Mouse (Mus musculus) hindbrain, embryonic 13.5 days (tissue): Measurements from ENCODE around the gene Plekhg5. TPM values are rescaled to one million over a fixed set of nuclear protein-coding genes. Genes with fewer than 3 reads are reported as not detected.

Source experiments
- ATAC-seq: fragments of 200-750 bp; cut with Nextera tagmentation; 2 replicates; pipeline ENCODE4 v1.8.0; 2017; ENCODE audit warnings: moderate TSS enrichment; ENCODE audit not compliant: low FRiP score
- H3K27ac ChIP-seq: fragments of 300-500 bp; sonication (generic); 2 replicates; pipeline ENCODE4 v1.5.1; 2015; ENCODE audit warnings: inconsistent platforms, mild to moderate bottlenecking, moderate library complexity
- H3K27me3 ChIP-seq: fragments of 300-500 bp; sonication (generic); 2 replicates; pipeline ENCODE4 v1.6.1; 2015; ENCODE audit warnings: mild to moderate bottlenecking, inconsistent platforms
- H3K36me3 ChIP-seq: fragments of 300-500 bp; sonication (generic); 2 replicates; pipeline ENCODE4 v1.6.1; 2015; ENCODE audit warnings: mild to moderate bottlenecking, inconsistent platforms
- H3K4me1 ChIP-seq: fragments of 300-500 bp; sonication (generic); replicated peaks from 2 replicates; pipeline ENCODE4 v1.6.1; 2015; ENCODE audit warnings: inconsistent platforms
- H3K4me2 ChIP-seq: fragments of 300-500 bp; sonication (generic); 2 replicates; pipeline ENCODE4 v1.6.1; 2015; ENCODE audit warnings: inconsistent platforms, mild to moderate bottlenecking, moderate library complexity
- H3K4me3 ChIP-seq: fragments of 300-500 bp; sonication (generic); 2 replicates; pipeline ENCODE4 v1.5.1; 2015; ENCODE audit warnings: mild to moderate bottlenecking, inconsistent platforms
- H3K9ac ChIP-seq: fragments of 300-500 bp; sonication (generic); 2 replicates; pipeline ENCODE4 v1.6.1; 2015; ENCODE audit warnings: mild to moderate bottlenecking, inconsistent platforms
- H3K9me3 ChIP-seq: fragments of 300-500 bp; sonication (generic); 2 replicates; pipeline ENCODE4 v1.6.1; 2016; ENCODE audit warnings: inconsistent platforms
- WGBS: fragments of 180-500 bp; shearing (Covaris S2); methylation state at CpG from one replicate; pipeline ENCODE4 v1.1.7; 2015; 5-methylcytosine and 5-hydroxymethylcytosine counted together
- polyA plus RNA-seq: library from polyadenylated mRNA; unstranded; fragments of >200 nt; fragmentation: Nextera tagmentation; extraction: Ambion mirVana; gene quantifications from 2 replicates; pipeline ENCODE4 v1.2.1, GENCODE M21; 2015

Gene Plekhg5
- polyA plus RNA-seq, 1 experiment from 2014 or later, result 10.2 TPM

DNA sequence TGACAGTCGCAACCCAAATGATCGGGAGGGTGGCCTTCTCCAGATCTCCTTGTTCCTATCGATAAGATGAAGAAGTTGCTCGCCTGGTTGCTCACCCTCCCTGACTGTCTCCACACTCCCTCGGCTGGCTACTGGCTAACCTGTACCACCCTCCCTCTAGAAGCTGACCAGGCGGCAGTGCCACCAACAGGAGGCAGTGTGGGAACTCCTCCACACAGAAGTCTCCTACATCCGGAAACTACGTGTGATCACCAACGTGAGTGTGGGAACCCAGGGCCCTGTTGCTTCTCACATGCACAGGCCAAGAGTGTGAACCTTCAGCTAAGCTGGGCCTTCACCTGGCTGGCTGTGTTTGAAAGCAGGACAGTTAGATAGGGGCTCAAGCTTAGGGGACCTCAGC lies 34.4 kb downstream of the Plekhg5 start:
- no peak for ATAC-seq
- H3K9me3 ChIP-seq, result no peaks in the 10 kb centered on the region
- peaks cover 34% of the 10 kb centered on the region for H3K36me3 ChIP-seq
- H3K27me3 ChIP-seq, result peaks cover 15% of the 10 kb centered on the region
- no peak overlapping the region for H3K27ac ChIP-seq
- no peak overlapping the region for H3K9ac ChIP-seq
- H3K4me3 ChIP-seq, result no peak overlapping the region
- peak overlapping the region; percentile 64; the same call in 1 of the 2 replicates for H3K4me2 ChIP-seq
- WGBS, result 58% methylated on average over 9 of the region's 9 CpGs
- H3K4me1 ChIP-seq, result peaks cover 22% of the 10 kb centered on the region

GRCm38 (mm10) chr4:152107493-152107892 lies 35.2 kb downstream of the Plekhg5 start:
- Histone ChIP-seq H3K27ac (peak overlapping the region; percentile 75), H3K9me3 (no peaks in the 10 kb centered on the region), H3K4me3 (peak overlapping the region; percentile 36), H3K4me2 (peak overlapping the region; percentile 64), H3K27me3 (peaks cover 21% of the 10 kb centered on the region), H3K4me1 (peaks cover 22% of the 10 kb centered on the region), H3K36me3 (peaks cover 40% of the 10 kb centered on the region), H3K9ac (peak overlapping the region; percentile 60)
- peak; percentile 47 for ATAC-seq
- 2% methylated on average over 24 of the region's 24 CpGs for WGBS

DNA sequence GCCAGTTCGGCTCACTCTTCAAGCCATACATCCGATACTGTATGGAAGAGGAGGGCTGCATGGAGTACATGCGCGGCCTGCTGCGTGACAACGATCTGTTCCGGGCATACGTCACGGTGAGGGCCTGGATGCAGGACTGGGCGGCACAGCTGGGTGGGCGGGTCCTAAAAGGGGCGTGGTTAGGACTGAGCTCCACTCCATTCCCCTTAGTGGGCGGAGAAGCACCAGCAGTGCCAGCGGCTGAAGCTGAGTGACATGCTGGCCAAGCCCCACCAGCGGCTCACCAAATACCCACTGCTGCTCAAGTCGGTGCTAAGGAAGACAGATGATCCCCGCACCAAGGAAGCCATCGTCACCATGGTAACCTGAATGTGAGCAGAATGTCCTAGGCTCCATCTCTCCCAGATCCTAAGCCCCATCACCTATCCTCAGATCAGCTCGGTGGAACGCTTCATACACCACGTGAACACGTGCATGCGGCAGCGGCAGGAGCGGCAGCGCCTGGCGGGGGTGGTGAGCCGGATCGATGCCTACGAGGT lies 35.7 kb downstream of the Plekhg5 start:
- WGBS, result 5% methylated on average over 30 of the region's 30 CpGs
- peak overlapping the region; percentile 75 for H3K27ac ChIP-seq
- H3K4me1 ChIP-seq, result peaks cover 22% of the 10 kb centered on the region
- no peaks in the 10 kb centered on the region for H3K9me3 ChIP-seq
- H3K9ac ChIP-seq, result peak overlapping the region; percentile 60
- ATAC-seq, result peak; percentile 95
- H3K4me2 ChIP-seq, result peak overlapping the region; percentile 64
- peaks cover 36% of the 10 kb centered on the region for H3K36me3 ChIP-seq
- H3K27me3 ChIP-seq, result peaks cover 23% of the 10 kb centered on the region
- H3K4me3 ChIP-seq, result peak overlapping the region; percentile 36

- ATAC-seq, result no peak
- H3K4me2 ChIP-seq, result peak overlapping the region; percentile 64
- H3K4me3 ChIP-seq, result peak overlapping the region; percentile 36
- H3K27ac ChIP-seq, result peak overlapping the region; percentile 75
- WGBS, result 65% methylated on average over 5 of the region's 5 CpGs
- no peaks in the 10 kb centered on the region for H3K9me3 ChIP-seq
- peaks cover 36% of the 10 kb centered on the region for H3K36me3 ChIP-seq
- H3K27me3 ChIP-seq, result peaks cover 28% of the 10 kb centered on the region
- peak overlapping the region; percentile 55 for H3K9ac ChIP-seq
- peaks cover 22% of the 10 kb centered on the region for H3K4me1 ChIP-seq
Observed at GRCm38 (mm10) chr4:152108673-152109072, 36.4 kb downstream of the Plekhg5 start.

GRCm38 (mm10) chr4:152109509-152109908 lies 37.2 kb downstream of the Plekhg5 start:
- Histone ChIP-seq H3K27me3 (peaks cover 34% of the 10 kb centered on the region), H3K9me3 (no peaks in the 10 kb centered on the region), H3K36me3 (peaks cover 36% of the 10 kb centered on the region), H3K27ac (no peak overlapping the region), H3K4me3 (no peak overlapping the region), H3K9ac (no peak overlapping the region), H3K4me1 (peaks cover 22% of the 10 kb centered on the region), H3K4me2 (no peak overlapping the region)
- no peak for ATAC-seq
- 92% methylated on average over 3 of the region's 3 CpGs for WGBS

- no peak overlapping the region for H3K4me3 ChIP-seq
- 90% methylated on average over 4 of the region's 4 CpGs for WGBS
Observed at GRCm38 (mm10) chr4:152110689-152111088, 38.4 kb downstream of the Plekhg5 start.

DNA sequence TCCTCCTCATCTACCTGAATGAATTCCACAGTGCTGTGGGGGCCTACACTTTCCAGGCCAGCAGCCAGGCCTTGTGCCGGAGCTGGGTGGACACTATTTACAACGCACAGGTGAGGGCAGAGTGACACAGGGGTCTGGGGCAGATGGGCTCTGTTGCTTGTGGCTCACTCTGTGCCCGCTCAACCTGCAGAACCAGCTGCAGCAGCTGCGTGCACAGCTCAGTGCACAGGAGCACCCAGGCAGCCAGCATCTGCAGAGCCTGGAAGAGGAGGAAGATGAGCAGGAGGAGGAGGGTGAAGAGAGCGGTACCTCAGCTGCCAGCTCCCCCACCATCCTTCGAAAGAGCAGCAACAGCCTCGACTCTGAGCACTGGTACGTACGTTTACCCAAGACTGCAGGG lies 40.0 kb downstream of the Plekhg5 start:
- no peak overlapping the region for H3K27ac ChIP-seq
- no peak overlapping the region for H3K4me2 ChIP-seq
- peaks cover 53% of the 10 kb centered on the region for H3K27me3 ChIP-seq
- no peak for ATAC-seq
- peaks cover 33% of the 10 kb centered on the region for H3K36me3 ChIP-seq
- H3K4me1 ChIP-seq, result peaks cover 37% of the 10 kb centered on the region
- no peak overlapping the region for H3K4me3 ChIP-seq
- 85% methylated on average over 9 of the region's 9 CpGs for WGBS
- no peaks in the 10 kb centered on the region for H3K9me3 ChIP-seq
- H3K9ac ChIP-seq, result no peak overlapping the region

More at GRCm38 (mm10) chr4:152110689-152111088, 38.4 kb downstream of the Plekhg5 start:
- Histone ChIP-seq H3K9ac (no peak overlapping the region), H3K27ac (no peak overlapping the region), H3K9me3 (no peaks in the 10 kb centered on the region), H3K4me1 (peaks cover 28% of the 10 kb centered on the region), H3K4me2 (no peak overlapping the region), H3K36me3 (peaks cover 41% of the 10 kb centered on the region), H3K27me3 (peaks cover 44% of the 10 kb centered on the region)
- no peak for ATAC-seq

- ATAC-seq, result no peak
- no peak overlapping the region for H3K4me2 ChIP-seq
- H3K4me3 ChIP-seq, result no peak overlapping the region
- H3K27ac ChIP-seq, result no peak overlapping the region
- peaks cover 33% of the 10 kb centered on the region for H3K36me3 ChIP-seq
- H3K9me3 ChIP-seq, result no peaks in the 10 kb centered on the region
- peaks cover 19% of the 10 kb centered on the region for H3K4me1 ChIP-seq
- H3K9ac ChIP-seq, result no peak overlapping the region
- peaks cover 70% of the 10 kb centered on the region for H3K27me3 ChIP-seq
- WGBS, result 51% methylated on average over 16 of the region's 16 CpGs
Observed at GRCm38 (mm10) chr4:152114080-152114479, 41.8 kb downstream of the Plekhg5 start.

GRCm38 (mm10) chr4:152115921-152116612 lies 43.8 kb downstream of the Plekhg5 start, which contains the start of gene Tnfrsf25:
TSS of gene Tnfrsf25 (plus strand) at chr4:152115934.
- Histone ChIP-seq H3K36me3 (peaks cover 26% of the 10 kb centered on the region), H3K27me3 (peaks cover 87% of the 10 kb centered on the region), H3K9ac (peak within 1 kb of the TSS; percentile 51; the same call in 1 of the 2 replicates), H3K4me3 (peak within 1 kb of the TSS; percentile 3; the same call in 1 of the 2 replicates), H3K4me2 (peak within 1 kb of the TSS; percentile 26), H3K27ac (no peak within 1 kb of the TSS), H3K4me1 (peaks cover 37% of the 10 kb centered on the region), H3K9me3 (no peaks in the 10 kb centered on the region)
- no peak for ATAC-seq
- 1% methylated on average over 30 of the region's 30 CpGs for WGBS

GRCm38 (mm10) chr4:152117538-152117937 lies 45.2 kb downstream of the Plekhg5 start:
- Histone ChIP-seq H3K9ac (no peak overlapping the region), H3K4me2 (no peak overlapping the region), H3K36me3 (peaks cover 19% of the 10 kb centered on the region), H3K9me3 (no peaks in the 10 kb centered on the region), H3K4me1 (peaks cover 41% of the 10 kb centered on the region), H3K27me3 (peaks cover 95% of the 10 kb centered on the region), H3K4me3 (no peak overlapping the region), H3K27ac (no peak overlapping the region)
- ATAC-seq, result no peak
- WGBS, result 69% methylated on average over 9 of the region's 9 CpGs

DNA sequence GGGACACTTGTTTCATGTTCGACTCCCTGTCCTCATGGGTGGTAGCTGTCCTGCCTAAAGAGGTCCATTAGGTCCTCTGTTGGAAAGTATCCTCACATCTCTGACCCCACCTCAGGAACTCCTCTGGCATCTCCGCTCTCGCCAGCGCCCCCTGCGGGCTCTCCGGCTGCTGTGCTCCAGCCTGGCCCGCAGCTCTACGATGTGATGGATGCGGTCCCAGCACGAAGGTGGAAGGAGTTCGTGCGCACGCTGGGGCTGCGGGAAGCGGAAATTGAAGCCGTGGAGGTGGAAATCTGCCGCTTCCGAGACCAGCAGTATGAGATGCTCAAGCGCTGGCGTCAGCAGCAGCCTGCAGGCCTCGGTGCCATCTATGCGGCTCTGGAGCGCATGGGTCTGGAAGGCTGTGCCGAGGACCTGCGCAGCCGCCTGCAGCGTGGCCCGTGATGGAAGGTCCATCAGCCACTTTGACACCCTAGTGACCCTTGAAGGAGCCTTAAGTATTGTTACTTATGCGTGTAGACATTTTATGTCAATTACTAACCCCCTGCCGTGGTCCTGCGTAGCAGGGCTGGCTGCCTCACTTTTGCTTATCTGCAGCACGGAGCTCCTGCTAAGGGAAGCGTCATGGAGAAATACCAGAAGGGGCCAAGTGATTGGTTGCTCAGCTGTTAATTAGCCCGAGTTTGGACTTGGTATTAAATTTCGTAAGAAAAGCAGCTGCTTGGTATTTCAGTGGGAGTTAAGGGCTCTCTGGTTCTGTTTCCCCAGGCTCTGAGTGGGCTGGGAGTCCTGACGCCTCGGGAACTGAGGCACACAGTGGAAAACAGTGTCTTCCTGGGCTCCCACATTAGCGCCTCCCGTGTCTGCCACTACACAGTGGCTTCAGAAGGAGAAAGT lies 47.3 kb downstream of the Plekhg5 start:
- Histone ChIP-seq H3K9ac (peak overlapping the region; percentile 15; the same call in 1 of the 2 replicates), H3K9me3 (no peaks in the 10 kb centered on the region), H3K27ac (no peak overlapping the region), H3K27me3 (peaks cover 100% of the 10 kb centered on the region), H3K4me3 (peak overlapping the region; percentile 15), H3K4me1 (peaks cover 41% of the 10 kb centered on the region), H3K36me3 (peaks cover 6% of the 10 kb centered on the region), H3K4me2 (peak overlapping the region; percentile 37)
- WGBS, result 4% methylated on average over 39 of the region's 39 CpGs
- no peak for ATAC-seq
